Mouse (Mus musculus): Measurements from ENCODE around the gene Vamp2. TPM values are rescaled to one million over a fixed set of nuclear protein-coding genes. Genes with fewer than 3 reads are reported as not detected.

Gene Vamp2
- polyA plus RNA-seq (2014; fragmentation: Nextera tagmentation; extraction: Ambion mirVana), result 89.7 and 94.7 TPM in 2 replicates

DNA sequence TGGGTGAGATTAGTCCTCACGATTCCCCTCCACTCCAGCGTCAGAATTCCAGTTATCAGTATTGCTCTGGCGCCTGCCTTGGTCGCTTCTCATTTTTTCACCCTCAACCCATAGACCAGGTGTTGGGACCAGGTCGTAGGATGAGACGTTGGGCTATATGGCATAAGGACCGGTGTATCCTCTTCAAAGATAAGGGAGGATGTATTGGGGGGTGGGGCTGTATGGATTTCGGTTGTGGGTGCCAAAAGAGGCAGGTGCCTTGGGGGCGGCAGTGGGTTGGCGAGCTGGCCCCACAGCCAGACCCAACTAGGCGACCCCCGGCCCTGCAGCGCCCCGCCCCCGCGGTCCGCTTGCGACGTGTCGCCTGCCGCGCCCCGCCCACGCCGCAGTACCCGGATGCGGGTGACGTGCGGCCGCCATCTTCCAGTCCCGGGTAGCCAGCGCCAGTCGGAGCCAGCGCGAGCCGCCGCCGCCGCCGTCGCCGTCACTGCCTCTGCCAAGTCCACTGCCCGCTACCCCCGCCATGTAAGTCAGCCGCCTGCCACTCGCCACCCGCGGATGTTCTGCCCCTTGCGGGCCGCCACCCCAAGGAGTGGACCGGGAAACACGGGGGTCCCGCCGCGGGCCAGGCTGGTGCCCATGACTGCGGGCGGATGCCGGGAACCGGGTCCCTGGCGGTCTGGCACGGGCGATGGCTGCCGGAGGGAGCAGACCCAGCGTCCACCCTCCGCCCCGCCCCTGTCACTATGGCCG lies at the start of gene Vamp2:
Gene Vamp2, plus strand, starts transcription at position 388 of the 753 bp plus-strand sequence.
- peak within 1 kb of the TSS; percentile 76 for H3K4me3 ChIP-seq (ENCODE audit: low read depth, low read length)
- peak within 1 kb of the TSS; percentile 75 for H3K4me2 ChIP-seq
- H3K27me3 ChIP-seq (ENCODE audit: control insufficient read depth, insufficient read depth, low read length), result no peaks in the 10 kb centered on the region
- peak within 1 kb of the TSS; percentile 96 for H3K9ac ChIP-seq (ENCODE audit: low read depth, low read length)
- WGBS (ENCODE audit: insufficient replicate concordance), result under 1% methylated on average over 62 of the region's 67 CpGs
- ATAC-seq (replicated peaks; ENCODE audit: insufficient number of reproducible peaks, low FRiP score, low TSS enrichment), result peak; percentile 63
- H3K9me3 ChIP-seq (replicated peaks; ENCODE audit: control insufficient read depth, low read length), result no peaks in the 10 kb centered on the region
- peaks cover 37% of the 10 kb centered on the region for H3K4me1 ChIP-seq (ENCODE audit: control insufficient read depth, insufficient read depth, low read length)
- H3K36me3 ChIP-seq (ENCODE audit: control insufficient read depth, insufficient read depth, low read length), result 0 out of 2 replicates have a peak, but pooled peaks cover 3% of the 10 kb centered on the region
- H3K27ac ChIP-seq (ENCODE audit: low read depth, low read length), result peak within 1 kb of the TSS; percentile 92

DNA sequence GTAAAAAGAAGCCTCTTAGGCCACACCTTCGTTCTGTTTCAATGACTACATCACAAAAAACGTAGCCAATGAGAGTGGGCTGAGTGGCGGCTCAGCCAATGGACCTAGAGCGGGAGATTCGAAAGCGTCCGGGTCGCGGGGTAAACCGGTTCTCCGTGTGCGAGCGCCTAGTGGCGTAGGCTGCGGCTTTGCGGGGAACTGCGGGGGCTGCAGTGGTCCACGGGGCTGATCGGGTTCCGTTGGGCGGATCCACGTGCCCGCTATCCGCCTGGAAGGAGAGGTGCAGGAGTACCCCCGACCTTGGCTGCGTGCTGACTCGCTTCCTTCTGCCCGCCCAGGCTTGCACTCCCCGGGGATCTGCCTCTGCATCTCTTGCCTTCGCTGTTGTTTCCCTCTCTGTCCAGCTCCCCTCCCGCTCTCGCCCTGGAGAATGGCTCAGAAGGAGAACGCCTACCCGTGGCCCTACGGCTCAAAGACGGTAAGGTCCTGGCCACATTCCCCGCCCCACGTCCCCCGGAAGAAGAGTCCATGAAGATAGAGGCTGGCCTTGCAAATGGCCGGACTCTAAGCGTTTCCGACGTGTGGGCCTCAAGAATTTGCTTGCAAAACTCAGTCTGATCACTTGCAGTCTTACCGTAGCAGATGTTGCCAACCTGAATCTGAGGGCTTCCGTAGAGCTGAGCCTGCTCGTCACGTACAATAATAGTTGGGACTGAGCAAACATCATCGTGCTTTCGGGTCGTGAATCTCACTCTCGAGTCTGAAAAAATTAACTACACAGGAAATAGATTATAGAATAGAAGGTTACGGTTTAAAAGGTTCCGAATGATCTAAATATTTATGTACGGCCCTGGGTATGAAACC lies 42.5 kb upstream of the Vamp2 start, which contains the start of gene Aurkb:
Gene Aurkb, plus strand, starts transcription at position 117 of the 864 bp plus-strand sequence.
- Histone ChIP-seq H3K27ac (ENCODE audit: low read depth, low read length) (peak within 1 kb of the TSS; percentile 94), H3K9me3 (replicated peaks; ENCODE audit: control insufficient read depth, low read length) (no peaks in the 10 kb centered on the region), H3K9ac (ENCODE audit: low read depth, low read length) (peak within 1 kb of the TSS; percentile 93), H3K27me3 (ENCODE audit: control insufficient read depth, insufficient read depth, low read length) (no peaks in the 10 kb centered on the region), H3K36me3 (ENCODE audit: control insufficient read depth, insufficient read depth, low read length) (peaks cover 14% of the 10 kb centered on the region), H3K4me2 (peak within 1 kb of the TSS; percentile 71), H3K4me3 (ENCODE audit: low read depth, low read length) (peak within 1 kb of the TSS; percentile 92), H3K4me1 (ENCODE audit: control insufficient read depth, insufficient read depth, low read length) (peaks cover 8% of the 10 kb centered on the region)
- under 1% methylated on average over 54 of the region's 54 CpGs for WGBS (ENCODE audit: insufficient replicate concordance)
- peak; percentile 71 for ATAC-seq (replicated peaks; ENCODE audit: insufficient number of reproducible peaks, low FRiP score, low TSS enrichment)

DNA sequence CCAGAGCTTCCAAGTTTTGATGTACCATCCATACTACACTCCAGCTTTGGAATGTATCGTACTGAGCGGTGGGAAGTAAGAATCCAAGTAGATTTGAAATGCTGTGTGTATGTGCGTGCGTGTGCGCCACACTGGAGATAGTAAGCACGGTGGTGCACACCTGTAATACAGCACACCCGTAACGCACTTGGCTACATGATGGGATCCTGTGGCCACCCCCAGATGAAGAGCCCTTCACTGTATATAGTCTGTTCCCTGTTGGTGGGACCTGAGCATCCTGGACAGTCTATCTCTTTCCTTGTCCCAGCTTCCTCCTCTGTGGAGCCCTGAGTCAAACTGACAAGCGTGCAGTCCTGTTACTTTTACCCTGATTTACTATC lies 41.9 kb upstream of the Vamp2 start:
- ATAC-seq (replicated peaks; ENCODE audit: insufficient number of reproducible peaks, low FRiP score, low TSS enrichment), result no peak
- H3K4me1 ChIP-seq (ENCODE audit: control insufficient read depth, insufficient read depth, low read length), result peaks cover 8% of the 10 kb centered on the region

DNA sequence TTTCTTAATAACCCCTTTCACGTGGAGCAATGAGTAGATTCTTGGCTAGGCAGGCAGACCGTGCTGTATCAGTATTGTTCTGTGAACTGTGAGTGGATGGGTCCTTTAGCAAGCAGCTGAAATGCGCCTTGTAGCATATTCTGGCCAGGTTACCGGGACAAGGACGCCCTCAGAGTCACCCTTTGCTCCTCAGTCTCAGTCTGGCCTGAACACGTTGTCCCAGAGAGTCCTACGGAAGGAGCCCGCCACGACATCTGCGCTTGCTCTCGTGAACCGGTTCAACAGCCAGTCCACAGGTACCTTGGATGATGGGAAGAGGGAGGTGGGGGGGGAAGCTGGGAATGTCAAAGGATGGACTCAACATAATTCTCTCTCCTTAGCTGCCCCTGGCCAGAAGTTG lies 40.7 kb upstream of the Vamp2 start:
- Histone ChIP-seq H3K4me1 (ENCODE audit: control insufficient read depth, insufficient read depth, low read length) (peaks cover 8% of the 10 kb centered on the region), H3K36me3 (ENCODE audit: control insufficient read depth, insufficient read depth, low read length) (peaks cover 19% of the 10 kb centered on the region), H3K9me3 (replicated peaks; ENCODE audit: control insufficient read depth, low read length) (no peaks in the 10 kb centered on the region), H3K4me2 (peak overlapping the region; percentile 71), H3K27ac (ENCODE audit: low read depth, low read length) (no peak overlapping the region), H3K4me3 (ENCODE audit: low read depth, low read length) (peak overlapping the region; percentile 92), H3K9ac (ENCODE audit: low read depth, low read length) (0 out of 2 replicates have a peak overlapping the region, but pooled peaks have one; percentile 5), H3K27me3 (ENCODE audit: control insufficient read depth, insufficient read depth, low read length) (no peaks in the 10 kb centered on the region)
- no peak for ATAC-seq (replicated peaks; ENCODE audit: insufficient number of reproducible peaks, low FRiP score, low TSS enrichment)
- WGBS (ENCODE audit: insufficient replicate concordance), result 85% methylated on average over 12 of the region's 12 CpGs

More for the DNA sequence above, 41.9 kb upstream of the Vamp2 start:
- 19% methylated on average over 9 of the region's 9 CpGs for WGBS (ENCODE audit: insufficient replicate concordance)
- no peaks in the 10 kb centered on the region for H3K27me3 ChIP-seq (ENCODE audit: control insufficient read depth, insufficient read depth, low read length)
- H3K27ac ChIP-seq (ENCODE audit: low read depth, low read length), result peak overlapping the region; percentile 94; the same call in 1 of the 2 replicates
- H3K4me3 ChIP-seq (ENCODE audit: low read depth, low read length), result peak overlapping the region; percentile 92
- no peaks in the 10 kb centered on the region for H3K9me3 ChIP-seq (replicated peaks; ENCODE audit: control insufficient read depth, low read length)
- peaks cover 19% of the 10 kb centered on the region for H3K36me3 ChIP-seq (ENCODE audit: control insufficient read depth, insufficient read depth, low read length)
- H3K4me2 ChIP-seq, result peak overlapping the region; percentile 71
- peak overlapping the region; percentile 93 for H3K9ac ChIP-seq (ENCODE audit: low read depth, low read length)

DNA sequence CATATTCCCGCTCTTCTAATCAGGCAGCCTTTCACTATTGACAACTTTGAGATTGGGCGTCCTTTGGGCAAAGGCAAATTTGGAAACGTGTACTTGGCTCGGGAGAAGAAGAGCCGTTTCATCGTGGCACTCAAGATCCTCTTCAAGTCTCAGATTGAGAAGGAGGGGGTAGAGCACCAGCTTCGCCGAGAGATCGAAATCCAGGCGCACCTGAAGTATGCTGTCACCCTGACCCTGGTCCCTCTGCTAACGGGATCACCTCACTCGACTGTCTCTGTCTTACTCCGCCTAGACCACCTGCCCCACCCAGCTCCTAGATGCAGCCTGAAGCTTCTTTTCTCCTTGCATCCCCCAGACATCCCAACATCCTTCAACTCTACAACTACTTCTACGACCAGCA lies 40.1 kb upstream of the Vamp2 start:
- no peaks in the 10 kb centered on the region for H3K27me3 ChIP-seq (ENCODE audit: control insufficient read depth, insufficient read depth, low read length)
- peaks cover 19% of the 10 kb centered on the region for H3K36me3 ChIP-seq (ENCODE audit: control insufficient read depth, insufficient read depth, low read length)
- ATAC-seq (replicated peaks; ENCODE audit: insufficient number of reproducible peaks, low FRiP score, low TSS enrichment), result no peak
- no peak overlapping the region for H3K9ac ChIP-seq (ENCODE audit: low read depth, low read length)
- H3K9me3 ChIP-seq (replicated peaks; ENCODE audit: control insufficient read depth, low read length), result no peaks in the 10 kb centered on the region
- WGBS (ENCODE audit: insufficient replicate concordance), result 87% methylated on average over 14 of the region's 14 CpGs
- no peak overlapping the region; the same call in 1 of the 2 replicates for H3K4me2 ChIP-seq
- no peak overlapping the region for H3K27ac ChIP-seq (ENCODE audit: low read depth, low read length)
- peaks cover 8% of the 10 kb centered on the region for H3K4me1 ChIP-seq (ENCODE audit: control insufficient read depth, insufficient read depth, low read length)
- no peak overlapping the region for H3K4me3 ChIP-seq (ENCODE audit: low read depth, low read length)

DNA sequence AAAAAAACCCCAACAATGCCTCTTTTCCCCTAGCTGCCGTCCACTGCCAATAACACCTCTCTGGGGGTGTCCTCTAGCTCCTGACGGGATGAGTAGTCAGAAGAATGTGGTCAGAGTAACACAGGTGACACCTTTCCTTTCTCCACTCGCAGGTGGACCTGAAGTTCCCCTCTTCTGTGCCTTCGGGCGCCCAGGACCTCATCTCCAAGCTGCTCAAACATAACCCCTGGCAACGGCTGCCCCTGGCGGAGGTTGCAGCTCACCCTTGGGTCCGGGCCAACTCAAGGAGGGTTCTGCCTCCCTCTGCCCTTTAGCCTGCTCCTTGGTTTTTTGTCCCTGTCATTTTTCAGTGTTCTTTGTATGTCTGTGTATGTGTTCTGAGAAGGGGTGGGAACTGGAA lies 37.5 kb upstream of the Vamp2 start:
- Histone ChIP-seq H3K36me3 (ENCODE audit: control insufficient read depth, insufficient read depth, low read length) (peaks cover 19% of the 10 kb centered on the region), H3K27ac (ENCODE audit: low read depth, low read length) (no peak overlapping the region), H3K4me2 (no peak overlapping the region), H3K27me3 (ENCODE audit: control insufficient read depth, insufficient read depth, low read length) (no peaks in the 10 kb centered on the region), H3K4me3 (ENCODE audit: low read depth, low read length) (no peak overlapping the region), H3K9me3 (replicated peaks; ENCODE audit: control insufficient read depth, low read length) (no peaks in the 10 kb centered on the region), H3K4me1 (ENCODE audit: control insufficient read depth, insufficient read depth, low read length) (peaks cover 8% of the 10 kb centered on the region), H3K9ac (ENCODE audit: low read depth, low read length) (no peak overlapping the region)
- ATAC-seq (replicated peaks; ENCODE audit: insufficient number of reproducible peaks, low FRiP score, low TSS enrichment), result no peak
- WGBS (ENCODE audit: insufficient replicate concordance), result 95% methylated on average over 8 of the region's 8 CpGs

DNA sequence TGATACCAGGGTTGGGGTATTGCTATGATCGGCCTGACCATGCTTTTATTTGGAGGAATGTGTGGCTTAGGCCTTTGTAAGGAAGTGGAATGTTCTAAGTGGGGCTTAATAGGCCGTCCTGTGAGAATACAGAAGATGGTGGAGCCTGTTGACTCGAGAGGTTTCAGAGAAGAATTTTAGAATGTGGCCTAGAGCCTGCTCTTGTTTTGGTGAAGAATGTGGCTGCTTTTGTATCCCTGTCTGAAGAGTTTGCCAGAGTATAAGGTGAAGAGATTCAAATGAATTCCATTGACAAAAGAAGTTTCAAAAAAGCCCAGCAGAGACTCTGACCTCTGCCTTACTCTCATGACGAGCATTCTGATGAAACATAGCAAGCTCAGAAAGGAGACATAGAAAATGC lies 36.5 kb upstream of the Vamp2 start:
- 96% methylated on average over 4 of the region's 4 CpGs for WGBS (ENCODE audit: insufficient replicate concordance)
- H3K27me3 ChIP-seq (ENCODE audit: control insufficient read depth, insufficient read depth, low read length), result no peaks in the 10 kb centered on the region
- ATAC-seq (replicated peaks; ENCODE audit: insufficient number of reproducible peaks, low FRiP score, low TSS enrichment), result no peak
- H3K4me1 ChIP-seq (ENCODE audit: control insufficient read depth, insufficient read depth, low read length), result peaks cover 7% of the 10 kb centered on the region
- no peaks in the 10 kb centered on the region for H3K9me3 ChIP-seq (replicated peaks; ENCODE audit: control insufficient read depth, low read length)
- no peak overlapping the region for H3K4me3 ChIP-seq (ENCODE audit: low read depth, low read length)
- peaks cover 19% of the 10 kb centered on the region for H3K36me3 ChIP-seq (ENCODE audit: control insufficient read depth, insufficient read depth, low read length)
- H3K9ac ChIP-seq (ENCODE audit: low read depth, low read length), result no peak overlapping the region
- H3K4me2 ChIP-seq, result no peak overlapping the region
- no peak overlapping the region for H3K27ac ChIP-seq (ENCODE audit: low read depth, low read length)

DNA sequence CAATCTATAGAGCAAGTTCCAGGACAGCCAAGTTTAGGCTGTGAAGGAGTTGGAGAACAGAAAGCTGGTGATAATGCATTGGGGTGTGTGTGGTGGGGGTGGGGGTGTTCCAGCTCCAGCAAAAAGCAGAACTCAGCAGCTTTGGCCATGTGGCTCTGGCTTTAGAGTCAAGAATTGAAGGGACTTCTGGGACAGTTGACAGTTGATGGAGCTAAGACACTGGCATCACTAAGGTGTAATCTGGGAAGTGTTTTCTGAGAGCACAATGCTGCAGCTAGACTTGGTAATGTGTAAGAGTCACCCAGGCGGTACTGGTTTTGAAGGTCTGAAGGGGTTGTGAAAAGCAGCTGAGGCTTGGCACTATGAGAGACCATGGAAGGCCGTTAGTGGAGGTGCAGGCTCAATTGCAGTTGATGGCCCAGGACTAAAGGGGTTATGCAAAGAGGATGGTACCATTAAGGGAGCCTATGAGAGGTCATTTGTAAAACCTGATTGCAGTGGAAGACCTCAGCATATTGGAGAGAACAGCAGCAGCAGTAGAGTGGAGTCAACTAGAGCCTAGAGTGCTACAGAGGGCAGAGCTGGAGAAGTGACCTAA lies 35.4 kb upstream of the Vamp2 start:
- H3K36me3 ChIP-seq (ENCODE audit: control insufficient read depth, insufficient read depth, low read length), result peaks cover 19% of the 10 kb centered on the region
- 88% methylated on average over 2 of the region's 2 CpGs for WGBS (ENCODE audit: insufficient replicate concordance)
- no peak for ATAC-seq (replicated peaks; ENCODE audit: insufficient number of reproducible peaks, low FRiP score, low TSS enrichment)

More for the DNA sequence above, 35.4 kb upstream of the Vamp2 start:
- Histone ChIP-seq H3K9me3 (replicated peaks; ENCODE audit: control insufficient read depth, low read length) (no peaks in the 10 kb centered on the region), H3K9ac (ENCODE audit: low read depth, low read length) (no peak overlapping the region), H3K4me1 (ENCODE audit: control insufficient read depth, insufficient read depth, low read length) (no peaks in the 10 kb centered on the region; the same call in 1 of the 2 replicates), H3K27me3 (ENCODE audit: control insufficient read depth, insufficient read depth, low read length) (no peaks in the 10 kb centered on the region), H3K4me3 (ENCODE audit: low read depth, low read length) (no peak overlapping the region), H3K4me2 (no peak overlapping the region), H3K27ac (ENCODE audit: low read depth, low read length) (no peak overlapping the region)

All from heart, embryonic 11.5 days (tissue).